Mouse (Mus musculus) frontal cortex, postnatal 10 days (tissue): ENCODE data around the gene Lcorl.
A peak's percentile ranks its signal among the peaks of the same experiment; 100 is the strongest.

Source experiments
- DNase-seq, 2 experiments: peaks; one replicate each; pipeline ENCODE4 v3.0.0; 2022; ENCODE audit warnings: low spot score in 2 of 2, mixed read lengths in 1 of 2

Gene Lcorl

GRCm38 (mm10) chr5:45857254-45858011, at the start of gene Lcorl:
Gene Lcorl (minus strand): TSS chr5:45857615.
- peak; percentile 91 to 93 for DNase-seq

GRCm38 (mm10) chr5:45904683-45905082, 47.3 kb upstream of the Lcorl start:
- DNase-seq = no peak

- no peak for DNase-seq
Observed at GRCm38 (mm10) chr5:45903246-45903645, 45.8 kb upstream of the Lcorl start.

GRCm38 (mm10) chr5:45895362-45895761, 37.9 kb upstream of the Lcorl start:
- no peak for DNase-seq

DNA sequence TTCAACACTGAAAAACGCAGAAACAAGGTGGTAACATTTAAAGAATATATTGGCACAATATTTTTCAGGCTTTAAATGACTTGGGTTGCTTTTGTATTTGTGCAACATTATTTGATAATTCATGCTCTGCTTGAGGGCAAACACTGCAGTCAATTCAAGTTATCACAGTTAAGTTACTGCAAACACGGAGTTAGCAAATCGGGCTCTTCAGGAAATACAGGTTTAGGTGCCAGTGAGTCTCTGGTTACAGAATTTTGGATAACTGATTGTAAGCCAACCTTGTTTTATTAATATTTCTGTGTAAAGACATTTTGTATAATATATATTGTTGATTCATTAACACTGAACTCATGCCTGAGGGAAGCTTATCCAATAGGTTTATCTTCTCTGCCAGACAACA, 36.3 kb upstream of the Lcorl start:
- no peak for DNase-seq

DNA sequence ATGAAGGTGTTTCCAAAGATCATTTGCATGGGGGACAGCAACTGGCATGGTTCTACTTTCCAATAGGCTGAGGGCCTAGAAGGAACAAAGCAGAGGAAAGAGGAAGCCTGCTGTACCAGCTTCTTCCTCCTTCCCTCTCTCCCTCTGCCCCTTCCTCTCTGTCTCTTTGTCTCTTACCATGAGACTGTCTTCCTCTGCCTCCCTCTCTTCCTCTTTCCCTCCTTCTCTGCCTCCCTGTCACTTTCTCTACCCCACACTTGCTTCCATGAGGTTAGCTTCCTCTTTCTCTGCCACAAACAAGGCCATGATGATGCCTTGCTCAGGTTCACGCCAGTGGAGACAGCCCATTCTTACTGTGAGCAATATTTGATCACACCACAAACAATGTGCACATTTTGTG, 18.9 kb upstream of the Lcorl start:
- no peak for DNase-seq

DNA sequence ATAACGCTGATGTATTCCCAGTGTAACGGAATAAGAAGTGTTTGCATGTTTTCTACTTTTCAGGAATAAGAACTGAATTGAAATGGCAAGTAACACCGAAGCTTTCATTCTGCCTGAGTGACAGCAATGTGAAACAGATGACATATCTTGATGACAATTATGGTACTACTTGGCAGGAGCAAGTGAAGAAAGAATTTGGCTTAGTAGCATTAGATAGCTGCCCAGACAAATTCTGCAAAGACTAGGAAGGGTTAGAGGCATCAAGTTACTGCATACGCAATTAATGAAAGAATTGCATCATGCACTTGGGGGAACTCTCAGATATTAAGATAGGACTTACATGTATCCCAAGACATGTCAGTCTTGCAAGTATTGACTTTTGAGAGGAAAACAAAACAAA, 18.1 kb upstream of the Lcorl start:
- DNase-seq = no peak

DNA sequence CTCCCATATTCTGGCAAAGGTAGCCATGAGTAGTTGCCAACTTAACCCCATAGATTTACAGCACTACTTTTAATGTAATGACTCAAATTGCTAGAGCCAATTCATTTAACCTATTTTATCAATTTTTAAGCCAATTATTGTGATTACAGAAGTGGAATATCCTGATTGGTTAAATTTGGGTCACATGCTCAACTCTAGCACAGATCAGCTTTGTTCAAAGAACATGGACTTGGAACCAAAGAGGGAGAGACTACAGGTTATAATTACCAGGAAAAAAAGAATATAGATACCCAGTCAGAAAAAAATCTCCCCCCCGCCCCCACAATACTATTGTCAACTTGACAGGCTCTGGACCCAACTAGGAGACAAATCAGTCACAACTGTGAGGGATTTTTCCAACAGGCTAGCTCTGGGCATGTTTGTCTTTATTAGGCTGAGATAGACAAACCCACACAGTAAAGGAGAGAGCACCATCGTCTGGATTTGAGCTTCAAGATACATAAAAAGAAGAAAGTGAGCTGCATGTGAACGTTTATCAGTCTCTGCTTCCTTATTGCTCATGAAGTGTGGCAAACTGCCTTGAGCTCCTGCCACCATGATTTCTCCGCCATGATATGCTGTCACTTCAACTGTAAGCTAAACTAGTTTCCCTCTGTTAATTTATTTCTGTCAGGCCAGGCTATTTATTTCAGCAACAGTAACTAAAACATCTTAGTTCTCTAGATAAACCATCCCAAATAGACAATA, 17.0 kb upstream of the Lcorl start:
- no peak for DNase-seq

DNA sequence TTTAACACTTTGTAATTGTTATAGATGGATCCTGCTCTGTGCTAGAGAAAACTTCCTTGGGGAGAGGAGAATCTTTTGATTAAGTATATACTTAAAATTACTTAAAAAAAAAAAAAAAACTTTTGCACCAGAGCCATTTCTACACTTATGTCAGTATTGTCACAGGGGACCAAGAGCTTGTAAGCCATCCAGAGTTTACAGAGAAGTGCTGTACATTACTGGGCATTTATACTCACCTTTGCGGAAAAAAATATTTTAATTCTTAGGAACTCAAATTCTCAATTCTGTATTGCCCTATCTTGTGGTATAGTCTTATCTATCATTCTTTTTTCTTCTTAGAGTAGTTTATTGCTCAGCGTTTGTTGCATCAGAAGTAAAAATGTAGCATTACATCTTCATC, 953 bp upstream of the Lcorl start:
- DNase-seq = no peak

DNA sequence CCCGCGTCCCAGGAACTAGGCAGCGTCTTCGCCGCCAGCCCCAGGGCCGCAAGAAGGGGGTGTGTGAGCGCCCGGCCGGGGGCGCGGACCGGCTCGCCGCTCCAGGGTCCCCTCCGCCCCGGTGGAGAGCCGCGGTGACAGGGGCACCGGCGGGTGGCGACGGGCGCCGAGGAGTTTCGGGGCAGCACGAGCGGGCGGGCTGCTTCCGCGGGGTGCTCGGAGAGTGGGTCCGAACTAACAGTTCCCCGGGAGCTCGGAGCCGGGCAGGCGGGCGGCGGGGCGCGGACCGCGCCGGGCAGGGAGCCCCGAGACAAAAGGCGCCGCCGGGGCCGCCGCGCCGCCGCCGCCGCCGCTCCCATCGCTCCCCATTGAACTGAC, 550 bp downstream of the Lcorl start:
- no peak for DNase-seq

- peak; percentile 51 to 61 for DNase-seq
Observed at GRCm38 (mm10) chr5:45856303-45856821, 1.1 kb downstream of the Lcorl start.

DNA sequence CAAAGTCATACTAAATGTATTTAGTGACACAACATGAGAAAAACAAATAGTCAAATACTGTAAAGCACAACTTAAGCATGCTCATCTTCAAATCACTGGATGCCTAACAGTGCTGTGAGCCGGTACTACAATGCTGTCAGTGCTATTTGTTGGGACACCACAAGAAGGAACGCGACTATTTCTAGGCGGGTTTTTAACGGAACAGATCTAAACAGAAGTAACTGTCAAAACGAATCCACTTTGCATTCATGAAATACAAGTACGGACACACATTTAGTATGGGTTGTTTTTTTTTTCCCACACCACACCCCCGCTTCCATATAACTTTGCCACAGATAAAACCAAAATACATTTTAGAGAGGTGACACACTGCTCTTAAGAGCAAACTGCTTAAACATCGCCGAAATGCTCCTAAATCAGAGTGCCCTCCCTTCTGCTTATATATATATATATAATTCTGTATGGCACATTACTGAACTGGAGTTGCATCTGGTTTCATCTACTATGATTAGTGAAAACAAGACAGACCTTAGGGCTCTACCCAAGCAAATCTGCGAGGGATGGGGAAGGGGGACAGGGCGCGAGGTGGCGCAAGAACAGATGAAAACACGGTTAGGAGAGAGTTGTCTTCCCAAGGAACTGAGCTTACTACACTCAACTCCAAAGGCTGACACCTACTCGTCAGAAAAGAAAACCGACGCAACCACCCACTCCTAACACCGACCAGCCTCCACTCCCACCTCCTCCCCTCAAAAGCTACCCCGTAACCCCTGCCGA, 1.7 kb downstream of the Lcorl start:
- DNase-seq = peak; percentile 49 to 52

- no peak for DNase-seq
Observed at GRCm38 (mm10) chr5:45844723-45845122, 12.7 kb downstream of the Lcorl start.

DNA sequence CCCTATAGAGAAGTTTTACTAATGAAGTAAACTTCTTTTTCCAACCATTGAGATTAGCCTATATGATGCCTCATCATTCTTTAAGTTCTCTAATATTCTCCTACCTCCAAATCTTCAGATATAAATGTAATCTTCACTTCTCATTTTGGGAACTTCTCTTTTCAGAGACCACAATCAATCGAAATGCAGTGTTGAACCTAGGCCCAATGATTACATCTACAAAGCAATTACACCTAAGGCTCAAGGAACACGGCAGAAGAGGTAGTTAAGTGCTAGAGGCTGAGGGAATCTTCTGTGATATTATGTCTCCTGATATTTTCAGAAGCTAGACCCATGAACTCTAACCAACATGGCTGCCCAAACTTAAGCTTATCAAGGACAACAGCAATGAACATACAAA, 22.3 kb downstream of the Lcorl start:
- no peak for DNase-seq

DNA sequence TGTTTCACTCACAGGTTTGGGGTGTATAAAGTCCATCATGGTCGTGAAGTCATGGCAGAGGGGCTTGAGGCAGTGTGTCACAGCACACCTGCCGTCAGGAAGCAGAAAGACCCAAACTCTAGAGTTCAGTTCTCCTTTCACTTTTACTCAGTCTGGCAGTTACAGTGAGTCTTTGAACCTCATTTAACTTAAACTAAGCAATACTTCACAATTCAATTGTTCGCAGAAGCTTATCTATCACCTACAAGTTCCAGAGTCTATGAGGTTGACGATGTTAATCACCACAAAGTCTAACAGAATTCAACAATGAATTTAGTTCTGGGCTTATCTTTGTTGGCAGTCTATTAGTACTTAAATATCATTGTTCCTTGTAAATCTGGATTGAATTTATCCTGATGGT, 45.9 kb downstream of the Lcorl start:
- DNase-seq = no peak

- no peak for DNase-seq
Observed at GRCm38 (mm10) chr5:45791864-45792263, 65.6 kb downstream of the Lcorl start.

DNA sequence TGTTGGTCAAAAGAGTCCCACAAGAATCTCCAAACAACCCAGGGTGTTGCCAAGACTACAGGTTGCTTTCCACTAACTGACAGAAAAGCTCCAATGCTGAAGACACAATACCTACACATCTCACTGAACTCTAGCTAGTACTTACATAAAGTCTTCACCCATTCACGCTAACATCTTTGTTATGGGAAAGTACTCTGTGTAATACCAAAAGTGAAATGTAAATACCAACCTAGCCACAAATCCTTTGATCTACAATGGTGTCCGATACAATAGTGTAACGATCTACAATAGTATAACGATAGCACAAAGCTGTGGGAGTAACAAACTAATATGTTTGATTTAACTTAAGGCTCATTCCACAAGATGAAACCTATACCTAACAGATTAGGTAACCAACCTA, 67.2 kb downstream of the Lcorl start:
- no peak for DNase-seq

DNA sequence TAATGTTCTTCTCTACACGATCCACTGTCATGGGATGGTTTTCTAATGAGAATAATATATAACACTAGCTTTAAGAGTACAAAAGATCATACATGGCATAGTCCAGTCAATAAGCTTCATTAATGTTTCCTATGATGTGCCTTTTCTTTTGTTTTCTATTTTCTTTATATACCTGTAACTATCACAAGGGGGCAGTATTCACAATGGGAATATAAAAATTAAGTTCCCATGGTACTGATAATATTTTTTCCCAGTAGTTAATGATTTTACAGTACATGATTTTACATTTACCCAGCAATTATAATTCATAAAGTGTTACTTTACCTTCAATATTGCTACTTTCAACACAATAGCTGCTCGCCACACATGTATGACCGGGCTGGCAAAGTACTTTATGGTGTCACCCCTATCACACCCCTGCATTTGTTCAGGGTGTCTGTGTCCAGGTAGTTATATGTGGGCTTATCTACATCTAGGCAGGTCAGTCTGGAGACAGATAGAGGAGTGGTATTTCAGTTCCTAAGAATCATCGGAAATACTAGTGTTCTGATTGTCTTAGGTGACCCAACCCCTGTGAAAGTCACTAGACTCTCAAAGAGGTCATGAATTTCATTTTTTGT, 99.8 kb downstream of the Lcorl start:
- DNase-seq = no peak

GRCm38 (mm10) chr5:45737911-45738310, 119.5 kb downstream of the Lcorl start:
- DNase-seq = no peak

- DNase-seq = no peak
Observed at GRCm38 (mm10) chr5:45733751-45734150, 123.7 kb downstream of the Lcorl start.

- no peak for DNase-seq
Observed at GRCm38 (mm10) chr5:45718848-45719488, 138.4 kb downstream of the Lcorl start.
